8 mouse cellular contexts compared by ENCODE assay signal in genomic region chr11:109178788-109179518, GRCm38 (mm10). TPM values are rescaled to one million over a fixed set of nuclear protein-coding genes. Genes with fewer than 3 reads are reported as not detected.
DNase-seq lines count a peak whose midpoint lies in the region; ATAC-seq and TF ChIP-seq lines count a peak whose summit lies in the region.

No protein-coding gene starts in this region.

- no peak overlapping the region for H3K4me2 ChIP-seq in neural tube, embryonic 11.5 days (ENCODE audit: low read depth)
- H3K4me2 ChIP-seq in midbrain, embryonic 16.5 days (ENCODE audit: low read length): no peak overlapping the region

- H3K4me1 ChIP-seq in neural tube, embryonic 11.5 days (ENCODE audit: control insufficient read depth, insufficient read depth, low read length): no peaks in the 10 kb centered on the region
- peaks cover 11% of the 10 kb centered on the region for H3K4me1 ChIP-seq in lung, adult 2 months (ENCODE audit: control insufficient read depth, insufficient read depth, low read length)
- H3K4me1 ChIP-seq in midbrain, embryonic 16.5 days (ENCODE audit: control insufficient read depth, insufficient read depth, low read length): peaks cover 4% of the 10 kb centered on the region; the same call in 1 of the 2 replicates

- no peak for TF ChIP-seq POLR2A in brain, embryonic 14.5 days (IDR thresholded peaks at IDR 0.05; ENCODE audit: borderline replicate concordance, extremely low read depth, insufficient read depth, insufficient read length, poor library complexity, severe bottlenecking)
- no peak for TF ChIP-seq POLR2A in lung, adult 2 months (IDR thresholded peaks at IDR 0.05; ENCODE audit: borderline replicate concordance, extremely low read depth, low read depth, low read length)

- H3K36me3 ChIP-seq in neural tube, embryonic 11.5 days (ENCODE audit: control insufficient read depth, insufficient read depth, low read length): no peaks in the 10 kb centered on the region
- no peaks in the 10 kb centered on the region for H3K36me3 ChIP-seq in midbrain, embryonic 16.5 days (ENCODE audit: control insufficient read depth, insufficient read depth, low read length)

- H3K4me3 ChIP-seq in neural tube, embryonic 11.5 days (ENCODE audit: low read depth, low read length): no peak overlapping the region
- no peak overlapping the region for H3K4me3 ChIP-seq in lung, adult 2 months (replicated peaks; ENCODE audit: extremely low read depth, low read depth, low read length)
- no peak overlapping the region for H3K4me3 ChIP-seq in midbrain, embryonic 16.5 days (ENCODE audit: low read depth, low read length)

- TF ChIP-seq CTCF in brain, embryonic 14.5 days (IDR thresholded peaks at IDR 0.05; ENCODE audit: borderline replicate concordance, extremely low read depth, insufficient read depth, insufficient read length): peak; percentile 74; the same call in 1 of the 2 replicates
- TF ChIP-seq CTCF in lung, adult 2 months (IDR thresholded peaks at IDR 0.05; ENCODE audit: insufficient read depth, low read length): peak; percentile 42

- H3K27me3 ChIP-seq in neural tube, embryonic 11.5 days (ENCODE audit: control insufficient read depth, insufficient read depth, low read length): no peaks in the 10 kb centered on the region
- no peaks in the 10 kb centered on the region for H3K27me3 ChIP-seq in midbrain, embryonic 16.5 days (ENCODE audit: control insufficient read depth, insufficient read depth, low read depth, low read length)

- ATAC-seq in neural tube, embryonic 11.5 days (ENCODE audit: insufficient read depth, low FRiP score, low TSS enrichment): no peak
- ATAC-seq in midbrain, embryonic 16.5 days: no peak; the same call in 1 of the 2 replicates

- H3K9me3 ChIP-seq in neural tube, embryonic 11.5 days (ENCODE audit: control insufficient read depth, low read length): no peaks in the 10 kb centered on the region
- no peaks in the 10 kb centered on the region for H3K9me3 ChIP-seq in midbrain, embryonic 16.5 days (replicated peaks; ENCODE audit: control insufficient read depth, low read length, poor library complexity, severe bottlenecking)

- H3K9ac ChIP-seq in neural tube, embryonic 11.5 days (ENCODE audit: low read length): no peak overlapping the region
- H3K9ac ChIP-seq in midbrain, embryonic 16.5 days (ENCODE audit: low read depth, low read length): no peak overlapping the region

- WGBS in neural tube, embryonic 11.5 days: 64% methylated on average over 8 of the region's 8 CpGs
- WGBS in lung, adult 2 months: 67% methylated on average over 8 of the region's 8 CpGs
- 46% methylated on average over 8 of the region's 8 CpGs for WGBS in midbrain, embryonic 16.5 days

- DNase-seq in neural tube, embryonic 11.5 days (ENCODE audit: low spot score): peak; percentile 56
- no peak for DNase-seq in neural tube, embryonic 10.5 days (ENCODE audit: extremely low spot score, low spot score)
- DNase-seq in brain, embryonic 14.5 days (ENCODE audit: low read depth): peak; percentile 80
- DNase-seq in frontal cortex, postnatal 25 days (ENCODE audit: low spot score in 2 of 2): peak; percentile 20 to 36
- peak; percentile 49 to 60 for DNase-seq in kidney, postnatal 4 days
- peak; percentile 19 for DNase-seq in lung, adult 2 months
- peak; percentile 29 for DNase-seq in telencephalon, adult 2 months (ENCODE audit: low read depth, low spot score)

- H3K27ac ChIP-seq in neural tube, embryonic 11.5 days (ENCODE audit: low read depth, low read length): no peak overlapping the region
- no peak overlapping the region for H3K27ac ChIP-seq in midbrain, embryonic 16.5 days (ENCODE audit: low read length)

RNA-seq across cellular contexts. Expression of gene E030025P04Rik, which starts 34.8 kb away (rescaled TPM):
- polyA plus RNA-seq in neural tube, embryonic 11.5 days (2014; fragmentation: Nextera tagmentation; extraction: Ambion mirVana): not detected in 2 replicates
- polyA plus RNA-seq in brain, embryonic 14.5 days (2012; rRNA removed): not detected in 2 replicates
- polyA plus RNA-seq in lung, adult 2 months (2012; rRNA removed): 0.11 and 0.25 TPM in 2 replicates
- 0.20 TPM in 1 of 2 replicates, not detected in the other for polyA plus RNA-seq in midbrain, embryonic 16.5 days (2015; fragmentation: Nextera tagmentation; extraction: Ambion mirVana)
